Mouse (Mus musculus): Measurements from ENCODE around the gene Usp39. TPM values are rescaled to one million over a fixed set of nuclear protein-coding genes. Genes with fewer than 3 reads are reported as not detected.

Gene Usp39
- total RNA-seq, 2 experiments from 2014 or later = 36.2 to 36.4 TPM

Other genes starting within 250 kb of the Usp39 start
- gene St3gal5, start 247.6 kb downstream of the Usp39 start, total RNA-seq (2021) = 100 to 1,000 TPM; 144 to 153 TPM
- 1 to 10 TPM; 3.8 to 4.1 TPM for gene Atoh8, start 109.6 kb downstream of the Usp39 start, total RNA-seq (2021)
- not detected for gene Sftpb, start 40.6 kb downstream of the Usp39 start, total RNA-seq (2021)
- gene 0610030E20Rik, start 2.1 kb upstream of the Usp39 start, total RNA-seq (2021) = 10 to 100 TPM; 32.5 to 34.3 TPM
- 10 to 100 TPM; 31.4 to 34.1 TPM for gene Tmem150a, start 10.3 kb upstream of the Usp39 start, total RNA-seq (2021)
- gene Rnf181, start 21.8 kb upstream of the Usp39 start, total RNA-seq (2021) = 100 to 1,000 TPM; 329 to 344 TPM
- gene Vamp5, start 35.3 kb upstream of the Usp39 start, total RNA-seq (2021) = 10 to 100 TPM; 33.0 to 40.5 TPM
- gene Vamp8, start 45.5 kb upstream of the Usp39 start, total RNA-seq (2021) = 100 to 1,000 TPM; 120 to 136 TPM
- gene Ggcx, start 69.1 kb upstream of the Usp39 start, total RNA-seq (2021) = 10 to 100 TPM; 45.5 to 48.9 TPM
- gene Mat2a, start 94.4 kb upstream of the Usp39 start, total RNA-seq (2021) = 100 to 1,000 TPM; 237 to 266 TPM
- under 1 TPM; 0.76 to 0.78 TPM for gene Sh2d6, start 176.5 kb upstream of the Usp39 start, total RNA-seq (2021)
- 10 to 100 TPM; 48.9 to 55.2 TPM for gene Capg, start 199.2 kb upstream of the Usp39 start, total RNA-seq (2021)